Mouse (Mus musculus) WW6 (cell line): ENCODE measurements around the gene Pacs2.

Source experiments
- DNase-seq: peaks from one replicate; pipeline ENCODE4 v3.0.0-alpha.2; 2013; ENCODE audit warnings: low read depth, low spot score

Pacs2 gene

DNA sequence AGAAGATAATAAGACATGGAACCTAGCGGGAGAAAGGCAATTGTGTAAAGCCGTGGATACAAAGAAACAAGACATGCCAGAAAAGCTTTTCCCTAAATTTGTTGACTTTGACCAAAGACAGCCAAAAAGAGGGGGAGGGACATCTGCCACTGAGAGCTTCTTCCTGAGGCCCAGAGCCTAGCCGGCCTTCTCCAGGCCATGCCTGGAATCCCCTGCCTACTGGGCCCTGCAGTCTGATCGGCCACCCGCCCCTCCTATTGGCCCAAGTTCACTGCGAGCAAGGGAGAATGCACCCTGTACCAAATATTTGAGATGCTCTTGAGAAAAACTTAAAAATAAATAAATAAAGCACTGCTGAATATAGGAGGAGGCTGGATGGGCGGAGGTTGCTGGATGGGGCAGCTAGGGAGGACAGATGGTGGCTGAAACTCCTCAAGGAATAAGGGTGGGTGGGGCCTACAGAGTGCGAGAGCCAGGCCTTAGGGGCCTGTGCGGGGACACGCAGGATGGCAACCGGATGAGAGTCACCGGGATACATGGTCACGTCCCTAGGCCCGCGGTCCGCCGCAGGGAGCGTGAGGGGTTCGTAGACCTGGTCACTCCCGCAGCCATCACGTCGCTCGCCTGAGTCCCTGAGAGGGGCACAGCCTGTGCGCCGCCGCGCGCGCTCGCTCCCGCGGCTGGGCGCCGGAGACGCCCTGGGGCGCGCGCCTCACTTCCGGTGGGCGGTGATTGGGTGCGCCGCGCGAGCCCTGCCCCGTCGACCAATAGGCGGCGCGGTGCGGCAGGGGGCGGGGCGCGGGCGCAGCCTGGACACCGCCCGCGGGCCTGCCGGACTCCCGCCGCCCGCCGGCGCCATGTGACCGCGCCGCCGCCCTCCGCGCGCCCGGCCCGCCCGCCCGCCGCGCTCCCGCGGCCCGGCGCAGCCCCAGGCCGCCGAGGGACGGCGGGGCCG lies at the start of gene Pacs2:
TSS of gene Pacs2 (plus strand) at position 905 of the 955 bp plus-strand sequence.
- DNase-seq = peak; percentile 74

DNA sequence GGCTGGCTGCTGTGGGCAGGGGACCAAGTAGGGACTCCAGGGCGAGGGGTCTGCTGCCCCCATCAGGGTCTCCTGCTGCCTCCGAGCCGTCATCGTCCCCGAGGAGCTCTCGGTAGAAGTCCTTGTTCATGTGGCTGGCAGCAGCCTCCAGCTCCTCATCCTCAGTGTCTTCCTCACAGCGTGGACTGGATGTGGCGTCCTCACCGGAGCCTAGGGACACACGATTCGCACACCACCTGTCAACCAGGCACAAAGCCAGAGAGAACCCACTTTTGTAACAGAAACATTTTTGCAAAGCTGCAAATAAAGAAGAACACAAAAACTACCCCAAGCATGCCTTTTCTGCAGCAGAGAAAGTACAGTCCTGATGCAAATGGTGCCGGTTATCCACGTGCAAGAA lies 48.5 kb upstream of the Pacs2 start:
- no peak for DNase-seq

DNA sequence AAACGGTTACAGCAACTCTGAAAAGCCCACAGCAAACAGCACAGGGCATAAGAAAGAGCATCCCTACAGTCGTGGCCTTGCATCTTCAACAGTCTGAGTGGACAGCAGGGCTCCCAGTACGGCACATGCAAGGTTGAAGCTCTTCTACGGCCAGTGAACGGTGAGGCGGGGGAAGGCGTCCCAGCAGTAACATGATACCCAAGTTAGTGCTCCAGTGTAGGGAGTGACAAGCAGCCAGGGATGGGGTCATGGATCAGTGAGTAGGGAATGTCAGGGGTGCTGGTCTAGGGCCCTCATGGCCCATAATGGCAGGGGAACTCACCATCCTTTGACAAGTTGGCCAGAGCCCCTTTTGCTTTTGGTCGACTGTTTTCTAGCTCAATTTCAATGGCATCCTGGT lies 45.4 kb upstream of the Pacs2 start:
- DNase-seq = no peak

DNA sequence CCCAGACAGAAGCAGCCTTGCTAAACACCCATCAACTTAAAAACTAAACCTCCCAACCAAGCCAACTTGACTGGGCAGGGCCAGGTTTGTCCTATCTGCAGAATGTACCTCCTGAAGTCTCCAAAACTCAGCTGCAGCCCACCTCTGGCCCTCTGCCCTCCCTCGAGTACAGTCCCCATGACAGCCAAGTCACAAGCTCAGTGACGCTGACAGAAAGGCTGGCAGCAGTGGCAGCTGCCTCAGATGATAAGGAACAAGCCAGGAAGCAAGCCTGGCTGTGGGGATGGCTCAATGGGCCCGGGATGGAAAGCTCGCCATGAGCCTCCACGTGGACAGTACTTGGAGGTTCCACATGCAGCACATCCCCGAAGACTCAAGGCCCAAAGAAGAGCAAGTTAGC lies 44.7 kb upstream of the Pacs2 start:
- DNase-seq = no peak

DNA sequence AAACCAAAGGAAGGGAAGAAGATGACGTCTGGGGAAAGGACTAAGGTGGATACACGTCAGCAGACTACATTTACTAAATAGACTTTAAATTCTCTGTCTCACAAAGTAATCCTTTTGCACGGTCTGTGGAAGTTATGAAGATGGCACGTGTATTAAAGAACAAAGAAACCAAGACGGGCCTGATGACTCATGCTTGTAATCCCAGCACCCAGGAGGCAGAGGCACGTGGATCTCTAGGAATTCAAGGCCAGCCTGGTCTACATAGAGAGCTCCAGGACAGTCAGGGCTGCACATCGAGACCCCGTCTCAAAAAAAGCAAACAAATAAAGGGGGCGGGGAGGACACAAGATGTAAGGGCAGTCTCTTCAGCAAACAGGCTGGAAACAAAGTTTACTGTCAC lies 39.6 kb upstream of the Pacs2 start:
- no peak for DNase-seq

DNA sequence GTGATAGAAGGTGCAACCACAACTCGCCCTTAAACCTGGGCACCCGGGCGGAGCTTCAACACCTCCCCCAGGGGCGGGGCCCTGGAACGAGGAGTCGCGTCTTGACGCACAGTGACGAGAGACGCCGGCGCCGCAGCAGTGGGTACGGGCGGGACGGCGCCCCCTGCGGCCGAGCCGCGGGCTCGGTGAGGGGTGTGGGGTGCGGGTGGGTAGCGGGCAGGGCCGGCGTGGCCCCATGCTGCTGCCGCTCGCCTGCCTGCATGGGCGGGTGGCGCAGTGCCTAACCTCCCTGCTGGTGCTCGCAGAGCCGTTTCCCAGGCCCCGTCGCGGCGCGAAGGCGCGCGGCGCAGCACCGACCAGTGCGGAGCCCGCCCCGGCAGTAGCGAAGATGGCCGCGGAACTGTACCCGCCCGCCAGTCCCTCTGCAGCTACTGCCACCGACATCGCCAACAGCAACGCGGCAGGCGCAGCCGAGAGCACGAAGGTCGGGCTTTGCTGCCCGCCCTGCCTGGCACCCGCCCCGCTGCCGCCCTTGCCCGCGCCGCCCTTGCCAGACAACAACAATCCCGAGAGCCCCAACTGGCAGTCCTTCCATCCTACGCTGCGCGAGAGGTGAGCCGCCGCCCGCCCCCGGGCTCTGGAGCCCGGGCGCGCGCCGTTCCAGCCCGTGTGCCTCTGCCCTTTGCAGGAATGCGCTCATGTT lies 37.8 kb upstream of the Pacs2 start, which contains the start of gene Btbd6:
TSS of gene Btbd6 (plus strand) at position 112 of the 703 bp plus-strand sequence.
- DNase-seq = peak; percentile 74

DNA sequence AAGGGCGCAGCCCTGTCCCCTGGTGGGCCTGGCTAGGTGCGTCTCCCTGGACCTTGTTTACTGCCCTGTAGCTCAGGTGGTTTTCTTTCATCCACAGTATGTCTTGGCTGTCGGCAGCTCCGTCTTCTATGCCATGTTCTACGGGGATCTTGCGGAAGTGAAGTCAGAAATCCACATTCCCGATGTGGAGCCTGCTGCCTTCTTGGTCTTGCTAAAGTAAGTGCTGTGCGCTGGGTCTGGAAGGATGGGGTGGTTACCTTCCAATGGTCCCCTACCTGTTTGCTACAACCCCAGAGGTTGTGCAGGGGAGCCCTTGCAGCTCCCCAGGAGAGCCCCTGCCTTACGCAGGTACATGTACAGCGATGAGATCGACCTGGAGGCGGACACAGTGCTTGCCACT lies 37.2 kb upstream of the Pacs2 start:
- no peak for DNase-seq

DNA sequence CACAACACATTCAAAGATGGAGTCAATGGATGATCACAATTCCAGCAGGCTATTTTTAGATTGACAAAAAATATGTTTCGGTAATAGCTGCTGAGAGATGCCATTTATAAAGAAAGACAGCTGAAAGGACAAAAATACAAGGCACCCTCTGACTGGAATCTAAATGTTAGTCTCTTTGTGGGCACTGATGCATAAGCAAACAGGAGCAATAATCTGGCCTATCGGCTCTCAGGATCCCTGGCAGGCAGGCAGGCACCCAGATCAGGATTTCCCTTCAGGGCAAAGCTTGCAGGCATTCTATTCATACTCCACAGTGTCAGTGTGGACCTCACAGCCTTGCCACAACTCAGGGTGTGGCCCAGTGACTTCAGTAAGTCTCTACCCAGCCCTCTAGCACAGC lies 32.3 kb upstream of the Pacs2 start:
- no peak for DNase-seq

DNA sequence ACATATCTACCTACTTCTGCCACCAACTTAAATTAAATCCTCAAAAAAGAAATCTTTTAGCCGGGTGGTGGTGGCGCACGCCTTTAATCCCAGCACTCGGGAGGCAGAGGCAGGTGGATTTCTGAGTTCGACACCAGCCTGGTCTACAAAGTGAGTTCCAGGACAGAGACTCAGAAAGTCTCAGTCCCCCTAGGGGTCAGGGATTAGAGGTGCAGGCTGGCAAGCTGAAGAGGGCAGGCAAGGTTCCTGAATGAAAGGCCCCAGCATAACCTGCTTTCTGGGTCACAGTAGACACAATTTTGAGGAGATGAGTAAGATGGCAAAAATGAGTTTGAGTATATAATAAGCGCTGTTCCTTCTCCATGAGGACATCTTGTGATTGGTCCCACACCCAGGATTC lies 29.0 kb upstream of the Pacs2 start:
- DNase-seq = no peak

DNA sequence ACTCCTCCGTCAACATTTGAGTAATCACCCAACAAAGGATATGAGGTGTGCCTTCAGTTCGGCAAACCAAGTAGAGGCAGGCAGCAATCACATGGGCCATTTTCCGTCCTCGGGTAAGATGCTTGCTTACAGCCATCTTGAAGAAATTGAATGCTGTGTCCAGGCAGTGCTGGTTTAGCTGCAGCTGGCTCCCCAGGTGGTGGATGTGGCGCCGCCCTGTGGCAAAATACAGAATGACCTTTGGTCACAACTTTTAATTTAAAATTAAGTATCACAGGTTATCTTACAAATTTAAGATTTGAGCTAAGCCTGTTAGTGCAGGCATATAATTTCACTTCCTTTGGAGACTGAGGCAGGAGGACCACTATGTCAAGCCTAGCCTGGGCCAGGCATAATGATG lies 26.4 kb upstream of the Pacs2 start:
- DNase-seq = no peak

DNA sequence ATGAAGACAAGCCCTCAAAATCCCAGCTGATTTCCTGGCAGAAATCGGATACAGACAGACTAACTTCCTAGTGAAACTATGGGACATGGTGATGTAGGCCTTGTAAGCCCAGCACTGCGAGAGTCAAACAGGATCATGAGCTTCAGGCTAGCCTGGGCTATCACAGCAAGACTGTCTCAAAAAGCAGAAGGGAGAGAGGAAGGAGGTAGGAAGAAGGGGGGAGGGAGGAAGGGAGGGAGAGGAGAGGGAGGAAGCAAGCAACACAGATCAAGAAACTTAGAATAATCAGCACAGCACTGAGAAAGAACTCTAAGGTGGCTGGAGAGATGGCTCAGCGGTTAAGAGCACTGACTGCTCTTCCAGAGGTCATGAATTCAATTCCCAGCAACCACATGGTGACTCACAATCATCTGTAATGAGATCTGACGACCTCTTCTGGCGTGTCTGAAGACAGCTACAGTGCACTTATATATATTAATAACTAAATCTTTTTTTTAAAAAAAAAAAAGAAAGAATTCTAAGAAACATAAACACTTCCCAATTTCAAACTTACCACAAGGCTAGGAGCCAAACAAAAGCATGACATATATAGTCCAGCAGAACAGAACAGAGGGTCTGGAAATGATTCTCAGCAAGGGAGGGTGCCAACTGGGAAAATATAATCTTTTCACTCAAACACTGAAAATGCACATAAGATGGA lies 23.5 kb upstream of the Pacs2 start:
- DNase-seq = no peak

DNA sequence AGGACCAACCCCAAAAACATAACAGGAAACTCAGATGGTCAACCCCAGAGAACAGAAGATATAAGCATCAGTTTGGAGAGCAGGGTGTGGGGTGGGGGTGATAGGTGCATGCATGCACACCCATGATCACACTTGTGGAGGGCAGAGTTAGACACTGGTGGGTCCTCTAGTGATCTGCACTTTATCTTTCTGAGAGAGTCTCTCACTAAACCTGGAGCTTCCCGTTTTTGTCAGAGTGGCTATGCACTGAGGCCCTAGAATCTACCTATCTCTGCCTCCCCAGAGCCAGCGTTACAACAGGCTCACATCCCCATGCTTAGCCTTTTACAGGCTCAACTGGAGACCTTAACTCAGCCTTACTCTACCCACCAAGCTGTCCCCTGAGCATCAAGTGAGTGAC lies 22.9 kb upstream of the Pacs2 start:
- no peak for DNase-seq

DNA sequence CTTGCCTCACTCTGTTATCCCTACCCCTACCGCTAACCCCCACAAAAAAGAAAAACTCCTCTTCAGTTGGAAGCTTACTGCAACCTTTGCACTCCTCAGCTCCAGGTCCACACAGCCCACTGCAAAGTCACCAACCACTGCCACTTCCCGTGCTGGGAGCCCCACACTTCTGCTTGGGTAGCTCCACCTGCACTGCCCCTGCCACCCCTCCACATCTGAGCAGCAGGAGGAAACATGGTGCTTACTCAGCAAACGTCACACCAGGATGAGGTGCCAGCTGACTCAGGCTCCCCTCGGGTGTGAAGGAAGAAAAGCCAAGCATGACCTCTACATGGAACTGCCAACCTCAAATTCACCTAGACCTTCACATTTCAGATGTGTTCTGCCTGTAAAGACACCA lies 20.2 kb upstream of the Pacs2 start:
- DNase-seq = no peak

DNA sequence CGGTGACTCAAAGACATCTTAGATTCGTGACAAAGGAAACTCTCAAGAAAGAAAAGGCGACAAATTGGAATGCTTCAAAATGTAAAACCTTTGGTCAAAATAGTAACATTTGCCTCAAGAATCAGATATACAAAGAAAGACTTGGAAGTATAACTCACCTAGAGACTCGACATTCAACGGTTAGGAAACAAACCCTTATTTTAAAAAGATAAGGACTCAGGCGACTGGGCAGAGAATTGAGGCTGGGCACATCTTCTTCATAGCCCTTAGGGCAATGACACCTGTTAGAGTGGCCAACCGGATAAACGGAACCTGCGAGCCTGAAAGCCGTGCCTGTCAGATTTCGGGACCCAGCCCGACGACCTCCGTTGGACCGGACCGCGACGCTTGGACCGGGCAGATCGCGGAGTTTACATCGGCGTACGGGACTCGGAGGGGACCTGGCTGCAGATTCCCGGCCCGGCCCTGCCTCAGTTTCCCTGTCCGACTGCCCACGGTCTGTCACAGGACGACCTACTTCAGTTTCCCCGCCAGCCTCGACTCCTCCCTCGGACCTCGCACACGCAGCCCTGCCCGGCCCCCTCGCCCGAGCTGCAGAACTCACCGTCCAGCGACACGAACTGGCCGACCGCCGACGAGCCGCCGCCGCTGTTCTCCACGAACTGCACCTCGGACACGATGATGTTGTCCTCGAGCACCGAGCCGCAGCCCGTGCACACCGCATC lies 14.6 kb upstream of the Pacs2 start:
- no peak for DNase-seq

DNA sequence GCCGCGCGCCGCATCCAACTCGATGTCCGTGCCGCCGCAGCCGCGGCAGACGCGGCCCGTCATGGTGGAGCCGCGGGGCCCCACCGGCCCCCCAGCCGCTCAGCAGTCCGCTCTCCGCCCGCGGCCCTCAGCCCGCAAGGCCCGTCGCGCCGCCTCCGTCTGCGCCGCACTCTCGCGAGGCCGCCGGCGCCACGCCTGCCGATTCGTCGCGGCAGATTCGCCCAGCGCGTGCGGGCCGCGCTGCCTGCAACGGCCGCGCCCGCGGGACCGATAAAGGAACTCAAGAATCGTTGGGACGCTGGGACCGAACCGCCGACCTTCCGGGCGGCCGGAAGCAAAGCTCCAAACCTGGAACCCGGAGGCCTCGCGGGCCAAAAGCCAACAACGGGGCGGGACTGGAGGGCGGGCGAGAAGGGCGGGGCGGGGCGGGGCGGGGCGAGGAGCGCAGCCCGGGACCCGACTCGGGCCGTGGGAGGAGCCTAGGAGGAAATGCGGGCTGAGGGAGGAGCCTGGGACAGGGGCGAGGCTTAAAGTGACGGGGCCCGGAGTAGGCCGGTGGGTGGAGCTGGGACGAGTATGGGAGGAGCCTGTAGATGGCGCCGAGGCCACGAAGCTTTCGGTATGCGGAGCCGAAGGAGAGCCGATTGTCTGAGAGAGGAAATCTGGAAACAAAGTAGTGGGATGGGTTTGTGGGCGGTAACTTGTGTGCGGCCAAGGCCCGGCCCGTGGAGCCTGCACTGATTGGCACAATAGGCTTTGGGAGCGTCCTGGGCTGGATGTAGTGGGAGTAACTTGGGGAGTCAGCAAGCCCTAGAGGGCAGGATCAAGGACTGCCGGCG lies 13.8 kb upstream of the Pacs2 start, which contains the start of gene Brf1:
TSS of gene Brf1 (minus strand) at position 411 of the 839 bp plus-strand sequence.
- peak; percentile 93 for DNase-seq

DNA sequence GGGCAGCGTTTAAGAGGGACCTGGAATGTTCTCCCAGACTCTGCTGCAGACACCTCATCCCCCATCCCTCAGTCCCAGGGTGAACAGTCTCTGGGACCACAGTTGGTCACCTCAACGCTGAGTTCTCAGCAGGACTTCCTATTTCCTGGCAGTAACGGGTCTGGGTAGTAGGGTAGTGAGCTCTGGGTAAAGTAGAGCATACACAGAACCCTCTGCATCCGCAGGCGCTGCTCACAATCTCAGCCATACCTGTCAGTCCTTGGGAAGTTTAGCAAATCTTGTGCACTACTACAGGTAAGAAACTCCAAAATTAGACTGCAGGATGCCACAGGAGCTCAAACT lies 13.2 kb upstream of the Pacs2 start:
- DNase-seq = no peak

DNA sequence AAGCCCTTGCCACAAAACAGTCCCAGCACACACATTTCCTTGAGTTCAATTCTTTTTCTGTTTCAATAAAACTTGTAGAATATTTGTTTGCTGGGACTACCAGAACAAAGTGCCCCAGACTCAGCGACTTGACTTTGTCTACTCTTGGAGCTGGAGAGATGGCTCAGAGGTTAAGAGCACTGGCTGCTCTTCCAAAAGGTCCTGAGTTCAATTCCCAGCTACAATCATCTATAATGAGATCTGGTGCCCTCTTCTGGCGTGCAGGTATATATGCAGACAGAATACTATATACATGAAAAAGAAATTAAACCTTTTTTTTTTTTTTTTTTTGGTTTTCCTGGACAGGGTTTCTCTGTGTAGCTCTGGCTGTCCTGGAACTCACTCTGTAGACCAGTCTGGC lies 11.6 kb upstream of the Pacs2 start:
- DNase-seq = no peak

DNA sequence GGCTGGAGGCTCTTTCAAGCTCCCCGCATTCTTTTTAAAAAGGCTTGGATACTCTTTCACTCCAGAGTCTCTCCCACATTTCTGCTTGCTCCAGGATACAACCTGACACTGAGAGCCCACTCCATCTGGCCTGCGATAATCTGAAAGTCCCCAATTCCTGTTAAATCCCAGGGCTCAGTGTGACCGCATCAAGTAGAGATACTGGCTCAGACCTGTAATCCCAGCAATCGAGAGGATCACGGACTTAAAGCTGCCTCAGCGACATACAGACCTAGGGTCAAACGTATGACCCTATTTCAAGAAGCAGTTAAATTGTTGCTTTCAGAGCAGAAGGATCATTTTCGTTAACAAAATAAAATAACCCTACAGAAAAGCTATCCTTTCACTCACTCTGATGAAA lies 10.3 kb upstream of the Pacs2 start:
- DNase-seq = no peak

DNA sequence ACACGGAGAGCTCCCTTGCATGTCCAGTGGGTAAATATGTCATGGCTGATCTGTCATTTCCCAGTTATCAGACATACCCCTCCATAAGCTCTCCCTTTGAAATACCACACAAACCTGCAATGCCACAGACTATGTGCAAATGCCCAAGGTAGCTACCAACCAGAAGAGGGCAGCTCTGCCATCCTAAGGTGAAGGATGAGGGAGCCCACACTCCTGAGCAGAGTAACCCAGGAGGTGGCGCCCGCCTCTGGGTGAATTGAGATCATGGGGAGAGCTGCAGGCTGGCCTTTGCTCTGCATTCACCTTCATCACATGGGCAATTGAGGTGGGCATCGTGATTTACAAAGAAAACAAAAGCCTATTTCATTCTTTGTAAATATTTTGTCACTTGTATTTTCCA lies 9.3 kb upstream of the Pacs2 start:
- no peak for DNase-seq

DNA sequence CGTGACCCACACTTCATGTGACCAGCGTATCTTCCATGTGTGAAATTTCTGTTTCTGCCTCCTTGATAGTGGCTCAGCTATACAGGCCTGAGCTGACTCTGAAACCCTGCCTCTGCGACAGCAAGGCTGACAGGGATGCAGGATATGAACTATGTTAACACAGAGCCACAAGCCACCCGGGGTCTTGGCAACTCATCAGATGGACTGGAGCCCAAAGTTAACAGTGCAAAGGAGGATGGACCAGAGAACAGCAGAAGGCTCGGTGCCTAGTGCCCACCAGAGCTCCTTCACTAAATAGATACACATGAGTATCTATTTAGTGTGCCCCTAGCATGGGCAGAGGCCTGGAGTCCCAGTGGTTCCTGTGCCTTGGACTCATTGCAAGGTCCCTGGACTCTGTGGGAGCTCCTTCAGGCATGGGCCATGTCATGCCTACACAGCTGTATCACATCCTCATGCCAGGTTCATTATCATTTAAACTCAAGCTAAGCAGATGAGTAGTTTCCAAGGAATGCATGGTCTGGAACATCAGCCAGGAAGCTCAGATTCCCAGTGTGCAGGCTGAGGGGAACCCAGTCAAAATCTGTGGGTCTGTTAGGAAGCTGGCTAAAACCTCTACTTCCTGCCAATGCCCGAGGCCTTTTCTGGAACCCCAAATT lies 2.5 kb upstream of the Pacs2 start:
- no peak for DNase-seq
